Mouse (Mus musculus) heart, postnatal 0 days (tissue): Measurements from ENCODE around the gene Plb1. TPM values are rescaled to one million over a fixed set of nuclear protein-coding genes. Genes with fewer than 3 reads are reported as not detected.

ENCODE experiments used
- ATAC-seq: fragments of 200-750 bp; cut with Nextera tagmentation; 2 replicates; pipeline ENCODE4 v1.8.0; 2017; ENCODE audit warnings: low read depth, moderate number of reproducible peaks, moderate library complexity; ENCODE audit not compliant: insufficient read depth
- DNase-seq: peaks from one replicate; pipeline ENCODE4 v3.0.0-alpha.2; 2016; ENCODE audit warnings: low spot score
- H3K27ac ChIP-seq: fragments of 300-500 bp; sonication (generic); 2 replicates; pipeline ENCODE4 v1.5.1; 2014; ENCODE audit warnings: low read depth, mild to moderate bottlenecking
- H3K27me3 ChIP-seq: fragments of 300-500 bp; sonication (generic); 2 replicates; pipeline ENCODE4 v1.6.1; 2014; ENCODE audit warnings: low read length, mixed read lengths; ENCODE audit not compliant: control insufficient read depth, insufficient read depth
- H3K36me3 ChIP-seq: fragments of 300-500 bp; sonication (generic); replicated peaks from 2 replicates; pipeline ENCODE4 v1.6.1; 2014; ENCODE audit warnings: low read length, mixed read lengths; ENCODE audit not compliant: control insufficient read depth, insufficient read depth
- H3K4me1 ChIP-seq: fragments of 300-500 bp; sonication (generic); 2 replicates; pipeline ENCODE4 v1.6.1; 2014; ENCODE audit warnings: antibody characterized with exemption; ENCODE audit not compliant: control insufficient read depth, insufficient read depth
- H3K4me2 ChIP-seq: fragments of 300-500 bp; sonication (generic); 2 replicates; pipeline ENCODE4 v1.6.1; 2014; ENCODE audit warnings: low read depth, mild to moderate bottlenecking, low read length, moderate library complexity
- H3K4me3 ChIP-seq: fragments of 300-500 bp; sonication (generic); 2 replicates; pipeline ENCODE4 v1.5.1; 2014; ENCODE audit warnings: low read depth, low read length
- H3K9ac ChIP-seq: fragments of 300-500 bp; sonication (generic); replicated peaks from 2 replicates; pipeline ENCODE4 v1.6.1; 2014; ENCODE audit warnings: low read depth, low read length, mixed read lengths
- H3K9me3 ChIP-seq: fragments of 300-500 bp; sonication (generic); replicated peaks from 2 replicates; pipeline ENCODE4 v1.6.1; 2016; ENCODE audit warnings: low read length; ENCODE audit not compliant: control insufficient read depth
- CTCF ChIP-seq: IDR thresholded peaks from 2 replicates; pipeline ENCODE4 v1.5.1; 2016; ENCODE audit warnings: antibody characterized with exemption, control low read depth, low read depth
- EP300 ChIP-seq: IDR thresholded peaks from 2 replicates; pipeline ENCODE4 v1.6.1; 2016; ENCODE audit warnings: antibody characterized with exemption, low read depth
- WGBS: fragments of 180-500 bp; shearing (Covaris S2); extraction: QIAGEN DNeasy Blood & Tissue Kit; methylation state at CpG from one replicate; pipeline ENCODE4 v1.1.7; 2014; 5-methylcytosine and 5-hydroxymethylcytosine counted together
- polyA plus RNA-seq: library from polyadenylated mRNA; unstranded; fragments of >200 nt; fragmentation: Nextera tagmentation; extraction: Ambion mirVana; gene quantifications from 2 replicates; pipeline ENCODE4 v1.2.1, GENCODE M21; 2015
- total RNA-seq: library from RNA; depleted of rRNA; stranded (reverse); fragments of >200 nt; gene quantifications from 2 replicates; pipeline ENCODE4 v1.2.3, GENCODE M21; 2014; ENCODE audit warnings: low replicate concordance

Gene Plb1
- total and polyA plus RNA-seq, 2 experiments from 2014 or later, result 1.4 to 2.8 TPM

- Histone ChIP-seq H3K27me3 (no peaks in the 10 kb centered on the region), H3K9ac (no peak overlapping the region), H3K9me3 (no peaks in the 10 kb centered on the region), H3K27ac (no peak overlapping the region), H3K36me3 (no peaks in the 10 kb centered on the region), H3K4me2 (no peak overlapping the region), H3K4me1 (peaks cover 37% of the 10 kb centered on the region), H3K4me3 (no peak overlapping the region)
- no peak for TF ChIP-seq EP300
- TF ChIP-seq CTCF, result no peak
- WGBS, result 79% methylated on average over 3 of the region's 3 CpGs
- no peak for ATAC-seq
- no peak for DNase-seq
Observed at GRCm38 (mm10) chr5:32352845-32353244, 120.3 kb downstream of the Plb1 start.

- Histone ChIP-seq H3K4me3 (no peak overlapping the region), H3K27me3 (no peaks in the 10 kb centered on the region), H3K27ac (no peak overlapping the region), H3K4me1 (peaks cover 41% of the 10 kb centered on the region), H3K9ac (no peak overlapping the region), H3K4me2 (no peak overlapping the region), H3K36me3 (no peaks in the 10 kb centered on the region), H3K9me3 (no peaks in the 10 kb centered on the region)
- TF ChIP-seq CTCF (no peak), EP300 (no peak)
- 78% methylated on average over 2 of the region's 2 CpGs for WGBS
- DNase-seq, result no peak
- ATAC-seq, result no peak
Observed at GRCm38 (mm10) chr5:32353280-32353679, 120.8 kb downstream of the Plb1 start.

GRCm38 (mm10) chr5:32360511-32360910 lies 128.0 kb downstream of the Plb1 start:
- TF ChIP-seq CTCF (no peak), EP300 (no peak)
- DNase-seq (no peak), ATAC-seq (no peak)
- no peaks in the 10 kb centered on the region for H3K27me3 ChIP-seq
- peaks cover 9% of the 10 kb centered on the region; the same call in 1 of the 2 replicates for H3K4me1 ChIP-seq
- H3K36me3 ChIP-seq, result no peaks in the 10 kb centered on the region
- 83% methylated on average over 4 of the region's 4 CpGs for WGBS
- no peak overlapping the region for H3K27ac ChIP-seq
- H3K4me2 ChIP-seq, result no peak overlapping the region
- H3K9me3 ChIP-seq, result no peaks in the 10 kb centered on the region
- no peak overlapping the region for H3K4me3 ChIP-seq
- no peak overlapping the region for H3K9ac ChIP-seq

- DNase-seq (no peak), ATAC-seq (no peak)
- Histone ChIP-seq H3K4me2 (no peak overlapping the region), H3K4me3 (no peak overlapping the region), H3K27me3 (no peaks in the 10 kb centered on the region), H3K27ac (no peak overlapping the region), H3K36me3 (no peaks in the 10 kb centered on the region), H3K9ac (no peak overlapping the region), H3K4me1 (peaks cover 9% of the 10 kb centered on the region; the same call in 1 of the 2 replicates), H3K9me3 (no peaks in the 10 kb centered on the region)
- 68% methylated on average over 3 of the region's 3 CpGs for WGBS
- TF ChIP-seq EP300, result no peak
- TF ChIP-seq CTCF, result no peak
Observed at GRCm38 (mm10) chr5:32361441-32362235, 129.1 kb downstream of the Plb1 start.

GRCm38 (mm10) chr5:32369391-32369790 lies 136.9 kb downstream of the Plb1 start:
- Histone ChIP-seq H3K4me2 (no peak overlapping the region), H3K9me3 (no peaks in the 10 kb centered on the region), H3K27me3 (no peaks in the 10 kb centered on the region), H3K36me3 (no peaks in the 10 kb centered on the region), H3K4me3 (no peak overlapping the region), H3K4me1 (no peaks in the 10 kb centered on the region), H3K27ac (no peak overlapping the region), H3K9ac (no peak overlapping the region)
- WGBS, result 79% methylated on average over 1 of the region's 1 CpGs
- TF ChIP-seq CTCF, result no peak
- TF ChIP-seq EP300, result no peak
- no peak for DNase-seq
- ATAC-seq, result no peak

- H3K9ac ChIP-seq, result no peak overlapping the region
- no peak overlapping the region for H3K4me2 ChIP-seq
- no peak overlapping the region for H3K27ac ChIP-seq
- ATAC-seq (no peak), DNase-seq (no peak)
- 76% methylated on average over 5 of the region's 5 CpGs for WGBS
- no peak for TF ChIP-seq EP300
- TF ChIP-seq CTCF, result no peak
- H3K27me3 ChIP-seq, result no peaks in the 10 kb centered on the region
- no peaks in the 10 kb centered on the region for H3K9me3 ChIP-seq
- no peaks in the 10 kb centered on the region for H3K36me3 ChIP-seq
- H3K4me3 ChIP-seq, result no peak overlapping the region
- H3K4me1 ChIP-seq, result no peaks in the 10 kb centered on the region
Observed at GRCm38 (mm10) chr5:32371239-32371638, 138.7 kb downstream of the Plb1 start.
